Mouse (Mus musculus) NIH3T3 (cell line): ENCODE data around the gene E4f1.
"Not testable (repeated sequence)": the region's sequence is repeated elsewhere in the genome, so short reads cannot be mapped to it uniquely, and the experiment has no call there.

Experiments used
- DNase-seq: peaks from one replicate; pipeline ENCODE4 v3.0.0-alpha.2; 2012; ENCODE audit warnings: low read depth

The E4f1 gene

DNA sequence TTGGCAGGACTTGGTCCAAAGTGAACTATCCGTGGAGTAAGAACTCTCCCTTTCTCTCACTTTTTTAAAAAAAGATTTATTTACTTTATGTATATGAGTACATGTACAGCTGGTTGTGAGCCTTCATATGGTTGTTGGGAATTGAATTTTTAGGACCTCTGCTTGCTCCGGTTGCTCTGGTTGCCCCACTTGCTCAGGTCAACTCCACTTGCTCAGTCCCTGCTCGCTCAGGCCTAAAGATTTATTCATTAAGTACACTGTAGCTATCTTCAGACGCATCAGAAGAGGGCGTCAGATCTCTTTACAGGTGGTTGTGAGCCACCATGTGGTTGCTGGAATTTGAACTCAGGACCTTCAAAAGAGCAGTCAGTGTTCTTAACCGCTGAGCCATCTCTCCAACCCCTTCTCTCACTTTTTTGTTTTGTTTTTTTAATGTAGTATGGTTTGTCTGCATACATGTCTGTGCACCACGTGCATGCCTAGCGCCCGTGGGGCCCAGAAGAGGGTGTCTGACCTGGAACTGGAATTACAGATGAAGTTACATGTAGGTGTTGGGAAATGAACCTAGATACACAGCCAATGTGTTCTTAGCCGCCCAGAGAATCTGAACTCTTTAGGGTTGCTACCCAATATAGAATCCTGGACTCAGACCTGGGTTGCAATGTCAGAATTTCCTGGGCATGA is 14.4 kb downstream of the E4f1 start:
- not testable (repeated sequence) for DNase-seq

DNA sequence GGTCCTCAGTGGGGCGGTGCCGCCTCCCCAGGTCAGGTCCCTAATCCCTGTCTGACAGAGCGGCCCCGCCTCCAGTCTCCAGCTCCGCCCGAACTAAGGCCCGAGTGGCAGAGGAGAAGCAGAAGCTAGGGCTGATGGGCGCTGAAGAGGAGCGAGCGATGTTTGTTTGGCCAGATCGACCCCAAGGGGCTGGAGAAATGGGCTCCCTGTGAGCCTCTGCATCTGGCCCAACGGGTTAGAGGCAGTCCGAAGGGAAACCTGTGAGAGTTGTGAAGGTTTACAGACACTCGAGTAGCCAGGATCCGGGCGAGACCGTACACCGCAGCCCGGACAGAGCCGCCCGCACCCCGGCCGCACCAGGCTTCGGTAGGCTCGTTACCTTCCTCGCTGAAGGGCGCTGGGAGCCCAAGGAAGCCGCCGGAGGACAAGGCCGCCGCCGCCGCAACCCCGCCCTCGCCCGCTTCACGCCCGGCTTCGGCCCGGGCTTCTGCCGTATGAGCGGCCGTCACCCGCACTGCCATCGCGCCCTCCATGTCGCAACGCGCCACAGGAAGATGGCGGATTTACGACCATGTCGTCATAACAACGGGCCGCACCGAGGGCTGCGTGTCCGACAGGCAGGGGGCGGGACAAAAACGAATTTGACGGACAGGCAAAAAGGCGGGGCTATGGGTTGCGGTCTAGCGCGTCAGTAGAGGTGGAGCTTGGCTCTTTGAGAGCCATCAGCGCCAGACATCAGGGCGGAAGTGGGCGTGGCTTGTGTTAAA is 15.2 kb downstream of the E4f1 start:
- peak; percentile 99 for DNase-seq

DNA sequence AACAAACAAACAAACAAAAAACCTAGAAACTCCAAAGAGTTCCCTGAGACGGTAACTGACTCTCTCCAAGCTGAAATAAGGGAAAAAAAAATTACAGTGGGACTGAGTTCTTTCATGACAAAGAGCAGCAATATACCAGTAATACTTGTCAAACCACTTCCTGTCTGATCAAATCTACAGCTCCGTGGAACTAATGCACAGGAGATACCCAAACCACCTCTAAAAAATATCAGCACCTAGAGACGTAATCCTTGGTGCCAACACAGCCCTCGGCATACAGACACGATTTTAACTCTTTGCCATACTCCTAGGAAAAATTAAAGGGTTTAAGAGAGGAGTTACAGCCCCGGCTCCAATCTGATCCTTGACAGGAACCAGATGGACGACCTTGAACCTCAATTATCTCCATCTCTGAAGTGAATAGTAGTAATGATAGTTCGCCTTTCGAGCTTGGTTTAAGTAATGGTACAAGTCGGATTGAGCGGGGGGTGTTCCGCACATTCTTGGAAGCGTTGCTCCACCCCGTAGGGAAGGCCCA is 15.8 kb downstream of the E4f1 start:
- DNase-seq, result no peak

DNA sequence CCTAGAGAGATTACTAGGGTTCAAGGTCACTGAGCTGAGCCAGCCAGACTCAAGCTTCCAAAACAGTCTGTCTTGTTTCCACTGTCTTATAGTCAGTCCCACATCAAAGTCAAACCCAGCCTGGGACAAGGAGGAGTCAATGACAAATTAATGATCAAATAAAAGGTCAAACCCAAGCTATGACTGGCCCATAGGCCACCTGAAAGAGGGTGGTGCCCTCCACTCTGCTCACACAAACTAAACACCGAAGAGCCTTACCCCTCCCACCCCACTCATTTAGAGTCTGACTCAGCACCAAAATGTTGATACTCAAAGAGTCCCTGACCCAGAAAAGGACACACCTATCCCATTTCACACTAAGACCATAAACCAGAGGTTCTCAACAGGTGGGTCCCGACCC is 16.7 kb downstream of the E4f1 start:
- no peak for DNase-seq

- no peak for DNase-seq
These were observed 18.9 kb downstream of the E4f1 start for GRCm38 (mm10) chr17:24451220-24451619.

GRCm38 (mm10) chr17:24449507-24449906 is 20.6 kb downstream of the E4f1 start:
- DNase-seq, result no peak

DNA sequence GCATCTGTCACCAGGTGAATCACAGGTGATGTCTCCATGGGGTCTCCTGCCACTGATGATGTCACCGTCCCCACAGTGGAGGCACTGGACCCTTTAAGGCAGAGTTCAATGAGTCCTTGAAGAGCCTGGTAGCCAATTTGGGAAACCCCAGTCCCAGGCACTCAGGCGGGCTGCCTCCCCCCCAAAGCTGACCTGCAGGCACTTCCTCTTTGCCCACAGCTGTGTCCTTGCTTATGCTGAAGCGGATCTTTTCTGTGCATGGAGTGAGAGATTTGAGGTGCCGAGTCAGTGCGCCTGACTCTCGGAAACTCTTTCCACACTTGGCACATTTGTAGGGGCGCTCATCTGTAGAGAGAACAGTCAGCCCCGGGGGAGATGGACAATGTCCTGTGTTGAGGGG is 23.5 kb downstream of the E4f1 start:
- no peak for DNase-seq

- DNase-seq, result no peak
These were observed 26.7 kb downstream of the E4f1 start for GRCm38 (mm10) chr17:24443409-24443808.

DNA sequence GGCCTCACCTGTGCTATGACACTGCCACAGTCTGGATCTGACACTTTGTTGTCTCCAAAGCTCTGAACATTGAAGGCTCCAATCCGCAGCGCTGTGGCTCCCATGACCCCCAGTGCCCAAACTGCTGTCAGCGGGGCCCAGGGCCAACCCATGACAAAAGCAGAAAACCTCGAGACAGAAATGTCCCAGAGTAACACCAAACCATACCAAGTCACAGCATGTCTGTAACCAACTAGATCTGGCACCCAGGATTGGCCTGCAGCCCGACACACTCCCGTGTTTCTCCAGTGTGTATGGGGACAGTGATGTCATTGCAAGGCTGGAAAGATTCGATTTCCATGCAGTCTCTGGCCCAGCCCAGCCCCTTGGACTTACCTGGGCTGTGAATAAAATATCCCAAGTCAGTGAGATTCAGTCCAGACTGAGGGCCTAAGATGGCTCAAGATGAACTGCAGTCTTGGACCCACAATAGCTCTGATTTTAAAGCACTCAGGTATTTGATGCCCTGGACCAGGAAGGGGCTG is 27.4 kb downstream of the E4f1 start, which contains the start of gene Dnase1l2:
Dnase1l2 (minus strand) TSS at position 474 of the 524 bp plus-strand sequence.
- DNase-seq, result no peak

DNA sequence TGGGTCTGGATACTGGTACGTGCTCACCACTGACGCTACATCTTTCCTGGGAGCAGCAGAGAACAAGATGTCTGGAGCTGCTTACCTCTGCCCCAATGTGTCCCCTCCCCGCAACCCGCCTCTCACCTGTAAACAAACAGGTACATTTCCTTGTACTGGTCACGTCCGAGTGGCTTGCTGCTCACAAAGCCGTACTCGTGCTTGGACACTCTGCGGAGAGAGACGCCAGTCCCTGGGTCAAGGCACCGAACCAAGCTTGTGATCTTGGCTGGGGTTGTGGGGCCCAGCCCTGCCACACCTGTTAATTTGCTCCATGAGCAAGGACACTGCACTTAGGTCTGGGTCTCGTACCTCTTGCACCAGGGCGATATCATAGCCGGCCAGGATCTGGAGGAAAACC is 28.0 kb downstream of the E4f1 start:
- DNase-seq, result no peak

DNA sequence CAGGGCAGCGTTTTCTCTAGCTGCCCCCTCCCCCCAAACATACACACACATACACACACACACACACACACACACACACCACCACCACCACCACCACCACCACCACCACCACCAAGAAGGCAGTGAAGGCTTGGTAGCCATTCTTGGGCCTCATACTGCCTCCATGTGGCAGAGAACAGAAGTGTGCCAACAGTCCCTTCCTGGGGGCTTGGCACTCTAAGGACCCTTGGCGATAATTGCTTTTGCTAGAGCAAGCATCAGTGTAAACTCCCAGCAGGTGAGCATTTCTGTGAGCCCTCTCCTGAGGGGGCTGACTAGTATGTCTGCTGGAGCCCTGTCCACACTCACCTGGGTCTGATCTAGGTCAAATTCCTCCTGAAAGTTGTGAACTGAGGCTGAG is 29.0 kb downstream of the E4f1 start:
- DNase-seq, result peak; percentile 54

DNA sequence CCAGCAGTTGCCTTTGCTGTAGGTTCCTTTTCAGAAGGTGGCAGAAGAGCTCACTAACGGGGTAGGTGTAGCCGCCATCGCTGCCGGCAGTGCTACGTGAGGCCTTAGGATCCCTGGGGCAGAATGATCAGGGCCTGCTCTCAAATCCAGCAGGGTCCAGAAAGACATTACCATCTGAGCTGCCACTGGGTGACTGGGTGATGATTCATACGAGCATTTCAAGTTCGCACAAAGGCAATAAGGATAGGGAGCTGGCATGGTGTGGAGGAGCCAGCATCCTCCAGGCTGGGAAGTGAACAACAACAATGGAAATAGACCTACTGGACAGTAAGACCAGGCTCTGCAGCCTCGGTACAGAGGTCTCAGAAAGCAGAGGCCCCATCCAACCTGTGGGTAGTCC is 29.7 kb downstream of the E4f1 start:
- no peak for DNase-seq

- peak; percentile 81 for DNase-seq
These were observed 33.1 kb downstream of the E4f1 start for GRCm38 (mm10) chr17:24437016-24437415.

- no peak for DNase-seq
These were observed 40.7 kb downstream of the E4f1 start for GRCm38 (mm10) chr17:24429201-24429983.

GRCm38 (mm10) chr17:24427170-24427557 is 42.9 kb downstream of the E4f1 start:
- peak; percentile 44 for DNase-seq

DNA sequence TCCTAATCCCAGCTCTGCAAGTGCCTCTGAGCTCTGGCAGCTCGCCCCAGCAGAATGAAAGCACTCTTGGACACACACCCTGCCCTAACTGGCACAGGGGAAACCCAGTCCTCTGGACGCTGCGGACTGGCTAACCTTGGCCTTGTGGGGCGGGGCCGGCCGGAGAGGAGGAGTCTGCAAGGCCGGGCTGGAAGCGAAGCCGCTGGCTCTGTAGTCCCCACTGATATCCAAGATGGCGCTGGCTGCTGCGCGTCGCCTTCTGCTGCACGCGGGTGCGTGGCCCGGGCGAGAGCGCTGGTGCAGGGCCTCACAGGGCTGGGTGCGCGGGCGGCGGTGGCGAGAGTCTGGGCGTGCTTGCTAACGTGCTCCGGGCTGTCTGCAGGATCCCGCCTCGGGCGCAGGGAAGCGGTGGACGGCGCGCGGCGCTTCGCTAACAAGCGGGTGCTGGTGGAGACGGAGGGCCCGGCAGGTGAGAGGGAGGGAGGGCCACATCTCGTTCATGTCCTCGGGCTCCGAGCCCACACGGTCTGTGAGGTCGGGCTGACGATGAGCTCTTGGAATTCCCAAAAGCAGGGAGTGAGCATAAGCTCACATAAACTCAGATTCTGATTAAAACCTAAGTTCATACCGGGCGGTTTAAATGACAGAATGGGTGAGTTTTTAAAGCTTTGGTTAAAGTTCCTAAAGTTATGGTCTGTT is 43.5 kb downstream of the E4f1 start, which contains the start of gene Eci1:
Eci1 (plus strand) TSS at position 171 of the 699 bp plus-strand sequence.
- peak; percentile 98 for DNase-seq

DNA sequence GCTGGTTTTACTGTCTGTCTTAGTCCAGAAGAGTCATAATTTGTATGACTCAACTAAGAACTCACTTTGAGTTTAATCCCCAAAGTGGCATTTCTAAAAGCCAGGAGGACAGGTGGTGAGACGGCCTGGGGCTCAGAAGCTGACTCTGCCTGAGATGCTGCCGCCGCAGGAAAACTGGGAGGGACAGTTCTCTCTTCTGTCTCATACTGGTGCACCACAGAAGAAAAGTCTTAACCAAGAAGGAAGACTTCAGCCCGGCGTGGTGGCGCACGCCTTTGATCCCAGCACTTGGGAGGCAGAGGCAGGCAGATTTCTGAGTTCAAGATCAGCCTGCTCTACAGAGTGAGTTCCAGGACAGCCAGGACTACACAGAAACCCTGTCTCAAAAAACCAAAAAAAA is 44.2 kb downstream of the E4f1 start:
- DNase-seq, result peak; percentile 13

- DNase-seq, result not testable (repeated sequence)
These were observed 44.8 kb downstream of the E4f1 start for GRCm38 (mm10) chr17:24425326-24425725.

DNA sequence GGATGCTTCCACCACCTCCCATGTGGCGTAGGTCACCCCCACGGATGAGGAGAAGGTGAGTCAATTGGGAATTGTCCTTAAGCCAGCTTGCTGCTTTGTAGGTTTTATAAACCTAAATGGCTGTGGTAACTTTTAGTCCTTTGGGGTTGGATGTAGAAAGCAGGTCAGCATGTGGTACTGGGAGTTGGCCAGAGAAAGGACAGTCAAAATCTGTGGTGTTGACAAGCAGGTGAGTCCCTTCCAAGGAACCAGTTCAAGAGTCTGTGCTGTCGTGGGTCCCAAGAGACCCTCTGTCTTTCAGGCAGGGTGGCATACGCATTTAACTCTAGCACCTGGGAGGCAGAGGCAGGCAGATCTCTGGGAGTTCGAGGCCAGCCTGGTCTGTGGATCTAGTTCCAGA is 45.6 kb downstream of the E4f1 start:
- DNase-seq, result no peak

- no peak for DNase-seq
These were observed 47.0 kb downstream of the E4f1 start for GRCm38 (mm10) chr17:24423114-24423513.

- peak; percentile 18 for DNase-seq
These were observed 54.0 kb downstream of the E4f1 start for GRCm38 (mm10) chr17:24416051-24416652.
